ENCODE assay signal across 24 mouse cellular contexts in the genomic region with DNA sequence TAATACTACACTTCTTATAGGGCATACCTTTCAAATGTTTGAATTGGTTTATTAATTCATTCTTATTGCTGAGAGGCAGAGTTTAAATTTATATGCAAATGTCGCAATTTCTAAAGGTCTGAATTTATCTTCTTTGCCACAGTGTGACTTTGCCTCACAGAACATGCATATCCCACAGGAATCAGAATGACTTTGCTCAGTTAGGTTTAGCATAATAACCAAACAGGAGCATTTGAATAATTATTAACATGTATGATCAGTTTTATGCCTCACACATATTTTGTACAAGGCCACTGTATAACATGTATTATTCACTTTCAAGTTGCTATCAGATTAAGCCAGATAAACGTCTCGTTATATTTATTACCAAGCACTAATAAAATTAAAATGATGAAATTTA.
"Had no signal": no experiment of that assay in that cellular context is flagged by ENCODE, and none has a peak within 500 bp of the region (broad histone marks: within the 10 kb centered on the region; RNA-seq: fewer than 3 reads in every experiment).

No protein-coding gene starts in this region.

- H3K27ac ChIP-seq: heart, adult 2 months; hindbrain, embryonic 10.5 days; hindbrain, embryonic 12.5 days; hindbrain, embryonic 14.5 days; intestine, embryonic 15.5 days; layer of hippocampus, adult 2 months; left cerebral cortex, adult 2 months; limb, embryonic 10.5 days; limb, embryonic 12.5 days had no signal

- DNase-seq: gastrocnemius, postnatal 14 days; gastrocnemius, postnatal 36 days; heart, adult 11 months; heart, adult 2 months; heart, postnatal 10 days; heart, postnatal 4 days; kidney, adult 18-20 months; kidney, adult 8-10 months; kidney, postnatal 10 days; kidney, postnatal 25 days; kidney, postnatal 4 days; liver had no signal

- H3K9me3 ChIP-seq: heart, embryonic 12.5 days; hindbrain, embryonic 10.5 days; hindbrain, embryonic 12.5 days; intestine, embryonic 15.5 days; limb, embryonic 10.5 days; limb, embryonic 12.5 days had no signal

- H3K4me1 ChIP-seq: heart, embryonic 12.5 days; hindbrain, embryonic 10.5 days; hindbrain, embryonic 12.5 days; intestine, embryonic 15.5 days; limb, embryonic 10.5 days; limb, embryonic 12.5 days had no signal

- H3K36me3 ChIP-seq: heart, embryonic 12.5 days; hindbrain, embryonic 10.5 days; hindbrain, embryonic 12.5 days; intestine, embryonic 15.5 days; limb, embryonic 10.5 days; limb, embryonic 12.5 days had no signal

- ATAC-seq: hindbrain, embryonic 16.5 days; inflammation-experienced regulatory T-cells, adult 6 months; intestine, embryonic 15.5 days; intestine, postnatal 0 days had no signal

- H3K4me3 ChIP-seq: heart, adult 2 months; heart, embryonic 12.5 days; hindbrain, embryonic 10.5 days; hindbrain, embryonic 12.5 days; intestine, embryonic 15.5 days; layer of hippocampus, adult 2 months; left cerebral cortex, adult 2 months; limb, embryonic 10.5 days; limb, embryonic 12.5 days had no signal

- H3K4me2 ChIP-seq: heart, embryonic 12.5 days; hindbrain, embryonic 12.5 days; hindbrain, embryonic 14.5 days; intestine, embryonic 15.5 days; limb, embryonic 12.5 days had no signal

- H3K9ac ChIP-seq: heart, embryonic 12.5 days; hindbrain, embryonic 12.5 days; hindbrain, embryonic 14.5 days; intestine, embryonic 15.5 days; limb, embryonic 12.5 days had no signal

- H3K27me3 ChIP-seq: heart, embryonic 12.5 days; hindbrain, embryonic 12.5 days; intestine, embryonic 15.5 days; limb, embryonic 12.5 days had no signal
